Mouse (Mus musculus) spleen, postnatal 14 days (tissue): ENCODE results near the gene Fam151b.

Experiments
- DNase-seq, 2 experiments: peaks; one replicate each; pipeline ENCODE4 v3.0.0; 2021 to 2022; ENCODE audit warnings: low spot score in 2 of 2

The Fam151b gene

GRCm38 (mm10) chr13:92483852-92484463 lies at the start of gene Fam151b:
TSS of gene Fam151b (minus strand) at chr13:92484015.
- peak; percentile 76 to 82 for DNase-seq

GRCm38 (mm10) chr13:92532216-92532615 lies 48.4 kb upstream of the Fam151b start:
- DNase-seq, result no peak

GRCm38 (mm10) chr13:92531237-92531636 lies 47.4 kb upstream of the Fam151b start:
- DNase-seq, result no peak

GRCm38 (mm10) chr13:92530721-92531211 lies 47.0 kb upstream of the Fam151b start, which contains the start of gene Zfyve16:
TSS of gene Zfyve16 (minus strand) at chr13:92530868.
- DNase-seq, result peak; percentile 92 to 94

GRCm38 (mm10) chr13:92529828-92530720 lies 46.3 kb upstream of the Fam151b start:
- DNase-seq, result no peak

- DNase-seq, result no peak
These were observed 39.5 kb upstream of the Fam151b start for GRCm38 (mm10) chr13:92523178-92523813.

- no peak for DNase-seq
These were observed 21.1 kb upstream of the Fam151b start for GRCm38 (mm10) chr13:92504871-92505270.

- DNase-seq, result no peak
These were observed 8.1 kb upstream of the Fam151b start for GRCm38 (mm10) chr13:92491923-92492322.

GRCm38 (mm10) chr13:92490817-92491216 lies 7.0 kb upstream of the Fam151b start:
- no peak for DNase-seq

- peak in 1 of 2 experiments; percentile 50 for DNase-seq
These were observed 467 bp downstream of the Fam151b start for GRCm38 (mm10) chr13:92483348-92483747.

- DNase-seq, result no peak
These were observed 13.7 kb downstream of the Fam151b start for GRCm38 (mm10) chr13:92470151-92470550.

GRCm38 (mm10) chr13:92469381-92469780 lies 14.4 kb downstream of the Fam151b start:
- no peak for DNase-seq

GRCm38 (mm10) chr13:92467891-92468290 lies 15.9 kb downstream of the Fam151b start:
- DNase-seq, result no peak

- DNase-seq, result no peak
These were observed 19.1 kb downstream of the Fam151b start for GRCm38 (mm10) chr13:92464698-92465097.

GRCm38 (mm10) chr13:92446872-92447271 lies 36.9 kb downstream of the Fam151b start:
- no peak for DNase-seq

- no peak for DNase-seq
These were observed 43.5 kb downstream of the Fam151b start for GRCm38 (mm10) chr13:92440286-92440685.

- DNase-seq, result no peak
These were observed 45.2 kb downstream of the Fam151b start for GRCm38 (mm10) chr13:92438656-92439055.

GRCm38 (mm10) chr13:92427351-92427855 lies 56.4 kb downstream of the Fam151b start:
- DNase-seq, result no peak

- no peak for DNase-seq
These were observed 57.3 kb downstream of the Fam151b start for GRCm38 (mm10) chr13:92426294-92427051.

GRCm38 (mm10) chr13:92425758-92426264 lies 58.0 kb downstream of the Fam151b start, which contains the start of gene Ankrd34b:
TSS of gene Ankrd34b (plus strand) at chr13:92425896.
- no peak for DNase-seq

- no peak for DNase-seq
These were observed 60.1 kb downstream of the Fam151b start for GRCm38 (mm10) chr13:92423711-92424110.
